Mouse (Mus musculus) testis, adult 2 months (tissue): Measurements from ENCODE around the gene Fam129a.

ENCODE experiments used
- CTCF ChIP-seq: fragments of 200-500 bp; IDR thresholded peaks from 2 replicates; pipeline ENCODE4 v1.5.1; 2012; ENCODE audit warnings: low read depth, mild to moderate bottlenecking, inconsistent platforms, low read length, moderate library complexity; ENCODE audit not compliant: control insufficient read depth, insufficient read depth, insufficient replicate concordance
- POLR2A ChIP-seq: fragments of 200-500 bp; IDR thresholded peaks from 2 replicates; pipeline ENCODE4 v1.6.1; 2012; ENCODE audit warnings: low read depth, mild to moderate bottlenecking, inconsistent platforms, low read length, moderate library complexity; ENCODE audit not compliant: control insufficient read depth

GRCm38 (mm10) chr1:151618251-151618650 is 47.3 kb downstream of the Fam129a start:
- TF ChIP-seq CTCF (no peak), POLR2A (no peak)
